In the genomic region with DNA sequence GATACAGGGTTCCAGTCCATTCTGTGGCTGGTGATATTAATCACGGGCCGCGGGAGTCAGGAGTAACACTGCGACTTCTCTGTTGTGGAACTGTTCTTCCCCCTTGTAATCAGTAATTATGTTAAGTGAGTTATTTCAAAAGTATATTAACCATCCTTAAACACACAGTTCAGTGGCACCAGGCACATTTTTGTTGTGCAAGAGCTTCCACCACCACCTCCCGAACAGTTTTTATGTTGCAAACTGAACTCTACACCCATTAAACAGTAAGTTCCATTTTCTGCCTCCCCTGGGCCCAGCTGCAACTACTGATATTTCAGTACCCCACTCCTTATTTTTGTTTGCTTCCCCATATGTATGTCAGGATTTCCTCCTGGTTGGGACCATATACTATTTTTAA, we compare ENCODE assay signal across 12 mouse cellular contexts. TPM values are rescaled to one million over a fixed set of nuclear protein-coding genes. Genes with fewer than 3 reads are reported as not detected.
"Had no signal": no experiment of that assay in that cellular context is flagged by ENCODE, and none has a peak within 500 bp of the region (broad histone marks: within the 10 kb centered on the region; RNA-seq: fewer than 3 reads in every experiment).

No protein-coding gene starts in this region.

- H3K27me3 ChIP-seq: limb, embryonic 15.5 days; midbrain, embryonic 15.5 days; stomach, embryonic 15.5 days had no signal

- H3K4me1 ChIP-seq: midbrain, embryonic 15.5 days; stomach, embryonic 15.5 days had no signal

- H3K4me3 ChIP-seq: limb, embryonic 15.5 days; midbrain, embryonic 10.5 days; midbrain, embryonic 15.5 days; stomach, embryonic 15.5 days had no signal

- DNase-seq: layer of hippocampus, adult 9-11 months; layer of hippocampus, postnatal 36 days; lung, adult 18-20 months; right cerebral cortex, postnatal 14 days; thymus, adult 2 months; thymus, postnatal 25 days had no signal

- H3K36me3 ChIP-seq: limb, embryonic 15.5 days; midbrain, embryonic 10.5 days; midbrain, embryonic 15.5 days; stomach, embryonic 15.5 days had no signal

- H3K4me2 ChIP-seq: limb, embryonic 15.5 days; midbrain, embryonic 15.5 days; stomach, embryonic 15.5 days had no signal

- ATAC-seq: hindbrain, postnatal 0 days; midbrain, embryonic 15.5 days had no signal

- H3K27ac ChIP-seq: hindbrain, postnatal 0 days; limb, embryonic 15.5 days; midbrain, embryonic 10.5 days; midbrain, embryonic 15.5 days; stomach, embryonic 15.5 days had no signal

- H3K9ac ChIP-seq: limb, embryonic 15.5 days; midbrain, embryonic 15.5 days; stomach, embryonic 15.5 days had no signal

- H3K9me3 ChIP-seq: limb, embryonic 15.5 days; midbrain, embryonic 10.5 days; midbrain, embryonic 15.5 days; stomach, embryonic 15.5 days had no signal

RNA-seq across cellular contexts. Expression of gene Hsd11b1, which starts 34.3 kb away (rescaled TPM):
- polyA plus RNA-seq: midbrain, embryonic 15.5 days; neural tube, embryonic 14.5 days had no signal
